Mouse (Mus musculus) bone marrow, adult 2 months (tissue): ENCODE measurements around the gene Ankrd49. TPM values are rescaled to one million over a fixed set of nuclear protein-coding genes. Genes with fewer than 3 reads are reported as not detected.

Experiments used
- H3K27ac ChIP-seq: fragments of 200-500 bp; 2 replicates; pipeline ENCODE4 v1.5.1; 2012; ENCODE audit warnings: low read depth, mild to moderate bottlenecking, control low read depth, inconsistent platforms, low read length; ENCODE audit not compliant: control insufficient read depth, poor library complexity, insufficient read depth
- H3K4me1 ChIP-seq: fragments of 200-500 bp; 2 replicates; pipeline ENCODE4 v1.6.1; 2011; ENCODE audit warnings: low read length; ENCODE audit not compliant: control insufficient read depth, insufficient read depth
- H3K4me3 ChIP-seq: fragments of 200-500 bp; replicated peaks from 2 replicates; pipeline ENCODE3; 2011; ENCODE audit warnings: mild to moderate bottlenecking, low read depth, low read length, control low read depth; ENCODE audit not compliant: control insufficient read depth
- CTCF ChIP-seq: fragments of 200-500 bp; IDR thresholded peaks from 2 replicates; pipeline ENCODE4 v1.5.1; 2011; ENCODE audit warnings: low read length, control low read depth; ENCODE audit not compliant: control insufficient read depth, insufficient read depth
- POLR2A ChIP-seq: fragments of 200-500 bp; IDR thresholded peaks from 2 replicates; pipeline ENCODE4 v1.6.1; 2011; ENCODE audit warnings: low read depth, mild to moderate bottlenecking, control low read depth, low read length, borderline replicate concordance; ENCODE audit not compliant: control insufficient read depth
- WGBS: fragments of 180-500 bp; shearing (Covaris S2); methylation state at CpG from one replicate; pipeline ENCODE4 v1.1.7; 2018; 5-methylcytosine and 5-hydroxymethylcytosine counted together
- polyA plus RNA-seq: library from polyadenylated mRNA; stranded (reverse); fragments of >200 nt; gene quantifications from 2 replicates; pipeline ENCODE4 v1.2.4, GENCODE M21; 2011; ENCODE audit warnings: low replicate concordance; ENCODE audit not compliant: missing spikeins, insufficient read depth, insufficient read length

The Ankrd49 gene
- polyA plus RNA-seq, 1 experiment: 13.5 TPM

DNA sequence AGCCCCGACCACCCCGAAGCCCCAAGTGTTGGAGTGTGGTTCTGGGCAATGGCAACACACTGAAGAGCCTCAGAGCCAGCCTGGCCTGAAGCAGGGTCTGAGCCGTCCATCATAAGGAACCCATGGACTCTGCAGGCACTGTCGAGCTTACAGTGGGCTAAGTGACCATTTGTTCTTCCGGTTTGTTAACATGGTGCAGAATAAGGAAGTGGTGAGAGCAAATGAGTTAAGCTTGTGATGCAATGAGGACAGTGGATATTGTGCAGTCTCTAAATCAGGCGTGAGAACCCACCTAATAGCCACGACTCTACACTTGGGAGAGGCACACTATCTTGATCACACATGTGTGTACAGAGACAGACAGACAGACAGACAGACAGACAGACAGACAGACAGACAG lies 26.1 kb downstream of the Ankrd49 start:
- peaks cover 2% of the 10 kb centered on the region; the same call in 1 of the 2 replicates for H3K4me1 ChIP-seq
- peak overlapping the region; percentile 32 for H3K27ac ChIP-seq
- no peak for TF ChIP-seq CTCF
- TF ChIP-seq POLR2A: no peak
- H3K4me3 ChIP-seq: no peak overlapping the region
- WGBS: 23% methylated on average over 7 of the region's 7 CpGs

- Histone ChIP-seq H3K4me1 (peaks cover 5% of the 10 kb centered on the region), H3K27ac (no peak overlapping the region), H3K4me3 (no peak overlapping the region)
- TF ChIP-seq CTCF (no peak), POLR2A (no peak)
- 73% methylated on average over 3 of the region's 3 CpGs for WGBS
Measured at GRCm38 (mm10) chr9:14754469-14754868, 30.2 kb downstream of the Ankrd49 start.

GRCm38 (mm10) chr9:14753947-14754346 lies 30.7 kb downstream of the Ankrd49 start:
- TF ChIP-seq POLR2A: no peak
- no peak for TF ChIP-seq CTCF
- Histone ChIP-seq H3K4me1 (peaks cover 4% of the 10 kb centered on the region), H3K27ac (no peak overlapping the region), H3K4me3 (no peak overlapping the region)

GRCm38 (mm10) chr9:14752001-14752522 lies 32.6 kb downstream of the Ankrd49 start, which contains the start of gene Fut4:
TSS of gene Fut4 (minus strand) at chr9:14752393.
- Histone ChIP-seq H3K27ac (peak within 1 kb of the TSS; percentile 82), H3K4me3 (peak within 1 kb of the TSS; percentile 65), H3K4me1 (peaks cover 4% of the 10 kb centered on the region)
- WGBS: 0% methylated on average over 27 of the region's 28 CpGs
- no peak for TF ChIP-seq POLR2A
- TF ChIP-seq CTCF: no peak

DNA sequence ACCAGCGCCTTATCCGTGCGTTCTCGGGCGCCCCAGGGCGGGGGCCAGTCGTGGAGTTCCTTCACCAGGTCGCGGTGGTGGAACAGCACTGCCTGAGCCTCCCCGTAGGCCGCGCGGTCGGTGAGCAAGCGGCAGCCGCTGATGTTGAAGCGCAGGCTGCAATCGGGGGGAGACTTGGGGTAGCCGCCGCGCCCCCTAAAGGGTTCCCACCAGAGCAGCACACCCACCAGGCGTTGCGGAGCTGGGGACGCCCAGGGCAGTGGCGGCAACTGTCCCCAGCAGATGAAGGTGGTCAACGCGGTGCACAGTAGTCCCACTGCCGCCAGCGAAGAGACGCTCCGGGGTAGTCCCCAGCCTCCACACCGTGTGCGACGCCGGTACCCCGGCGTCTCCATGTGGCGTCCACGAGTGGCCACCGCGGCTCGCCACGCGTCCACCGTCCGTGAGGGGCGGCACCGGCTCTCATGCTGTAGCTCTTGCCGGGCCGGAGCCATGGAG lies 33.1 kb downstream of the Ankrd49 start:
- peak overlapping the region; percentile 82 for H3K27ac ChIP-seq
- H3K4me1 ChIP-seq: peaks cover 4% of the 10 kb centered on the region
- peak overlapping the region; percentile 65 for H3K4me3 ChIP-seq
- under 1% methylated on average over 50 of the region's 50 CpGs for WGBS
- no peak for TF ChIP-seq CTCF
- TF ChIP-seq POLR2A: peak; percentile 32; the same call in 1 of the 2 replicates

GRCm38 (mm10) chr9:14750901-14751502 lies 33.7 kb downstream of the Ankrd49 start:
- Histone ChIP-seq H3K4me1 (peaks cover 4% of the 10 kb centered on the region), H3K4me3 (peak overlapping the region; percentile 65), H3K27ac (peak overlapping the region; percentile 82; the same call in 1 of the 2 replicates)
- WGBS: 66% methylated on average over 42 of the region's 42 CpGs
- TF ChIP-seq CTCF (no peak), POLR2A (no peak)

DNA sequence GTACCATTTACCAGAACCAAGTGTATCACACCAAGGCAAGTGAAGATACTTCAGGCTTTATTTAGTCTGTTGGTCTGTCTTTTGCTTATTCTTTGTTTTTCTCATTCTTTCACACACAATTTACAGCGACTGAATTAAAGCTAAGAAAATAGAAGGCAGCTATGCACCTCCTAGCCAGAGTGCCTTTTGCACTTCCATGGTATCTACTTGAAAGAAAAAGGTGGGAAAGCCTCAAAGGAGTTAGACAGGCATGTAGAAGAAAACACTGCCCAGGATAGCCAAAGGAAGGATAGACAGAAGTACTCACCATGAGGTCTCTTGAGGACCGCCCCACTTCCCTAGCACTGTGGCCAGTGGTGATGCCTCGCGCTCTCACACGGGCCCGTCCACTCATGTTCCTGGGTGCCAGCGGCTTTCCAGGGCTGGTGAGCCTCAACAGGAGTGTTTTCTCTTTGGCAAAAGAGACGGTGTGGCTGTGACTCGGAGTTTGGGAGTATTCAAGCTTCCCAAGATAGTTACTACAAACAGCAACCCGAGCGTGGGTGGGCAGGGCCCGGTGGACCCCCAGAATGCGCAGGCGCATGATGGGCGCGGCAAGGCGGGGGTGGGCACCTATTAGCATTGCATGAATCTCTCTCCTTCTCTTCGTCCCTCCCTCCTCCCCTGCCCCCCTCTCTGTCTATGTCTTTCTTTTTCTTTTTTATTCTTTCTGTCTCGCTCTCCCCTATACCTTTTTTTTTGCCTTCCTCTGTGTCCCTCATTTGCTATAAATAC lies 44.3 kb downstream of the Ankrd49 start, which contains the start of gene Piwil4:
Gene Piwil4, minus strand, starts transcription at position 583 of the 774 bp plus-strand sequence.
- TF ChIP-seq CTCF (no peak), POLR2A (no peak)

GRCm38 (mm10) chr9:14739498-14740150 lies 45.0 kb downstream of the Ankrd49 start:
- TF ChIP-seq POLR2A: no peak
- TF ChIP-seq CTCF: no peak
- peaks cover 1% of the 10 kb centered on the region; the same call in 1 of the 2 replicates for H3K4me1 ChIP-seq
- H3K4me3 ChIP-seq: no peak overlapping the region
- WGBS: 61% methylated on average over 4 of the region's 4 CpGs
- H3K27ac ChIP-seq: no peak overlapping the region

More for the DNA sequence above, 44.3 kb downstream of the Ankrd49 start, which contains the start of gene Piwil4:
- Histone ChIP-seq H3K4me1 (peaks cover 1% of the 10 kb centered on the region; the same call in 1 of the 2 replicates), H3K27ac (no peak within 1 kb of the TSS), H3K4me3 (no peak within 1 kb of the TSS)
- WGBS: 80% methylated on average over 19 of the region's 19 CpGs
